Comparison of ENCODE assay signal across 8 mouse cellular contexts in genomic region chr17:28312232-28313211, GRCm38 (mm10). TPM values are rescaled to one million over a fixed set of nuclear protein-coding genes. Genes with fewer than 3 reads are reported as not detected.
DNase-seq lines count a peak whose midpoint lies in the region; ATAC-seq lines count a peak whose summit lies in the region.

No protein-coding gene starts in this region.

- H3K36me3 ChIP-seq in forebrain, embryonic 12.5 days (replicated peaks) = peaks cover 16% of the 10 kb centered on the region
- peaks cover 26% of the 10 kb centered on the region for H3K36me3 ChIP-seq in megakaryocyte, embryonic 14.5 days (replicated peaks; ENCODE audit: low read length)
- H3K36me3 ChIP-seq in stomach, embryonic 16.5 days (ENCODE audit: control insufficient read depth, insufficient read depth, low read length) = peaks cover 7% of the 10 kb centered on the region

- no peak overlapping the region for H3K27ac ChIP-seq in forebrain, embryonic 12.5 days
- H3K27ac ChIP-seq in stomach, embryonic 16.5 days (ENCODE audit: low read length) = peak overlapping the region; percentile 73

- ATAC-seq in forebrain, embryonic 12.5 days (ENCODE audit: low FRiP score) = peak; percentile 27
- no peak for ATAC-seq in stomach, embryonic 16.5 days (ENCODE audit: insufficient read depth, low FRiP score)

- DNase-seq in cerebellum, adult 11 months = peak; percentile 30
- no peak for DNase-seq in cerebellum, adult 8-10 months
- peak; percentile 45 for DNase-seq in R1 (ENCODE audit: low read depth, low spot score)
- DNase-seq in kidney, adult 9 months = peak; percentile 53
- DNase-seq in adrenal gland, adult 18-20 months (ENCODE audit: low spot score in 2 of 2) = no peak

- 25% methylated on average over 17 of the region's 17 CpGs for WGBS in forebrain, embryonic 12.5 days
- 21% methylated on average over 17 of the region's 17 CpGs for WGBS in stomach, embryonic 16.5 days

- peak overlapping the region; percentile 25; the same call in 1 of the 2 replicates for H3K9ac ChIP-seq in forebrain, embryonic 12.5 days
- peak overlapping the region; percentile 43 for H3K9ac ChIP-seq in stomach, embryonic 16.5 days (ENCODE audit: low read length)

- peaks cover 25% of the 10 kb centered on the region for H3K4me1 ChIP-seq in forebrain, embryonic 12.5 days
- peaks cover 72% of the 10 kb centered on the region for H3K4me1 ChIP-seq in megakaryocyte, embryonic 14.5 days
- H3K4me1 ChIP-seq in stomach, embryonic 16.5 days (ENCODE audit: control insufficient read depth, insufficient read depth, low read length) = peaks cover 24% of the 10 kb centered on the region

- H3K4me2 ChIP-seq in forebrain, embryonic 12.5 days = peak overlapping the region; percentile 95
- peak overlapping the region; percentile 54 for H3K4me2 ChIP-seq in stomach, embryonic 16.5 days (ENCODE audit: low read depth, low read length)

- H3K27me3 ChIP-seq in forebrain, embryonic 12.5 days = peaks cover 2% of the 10 kb centered on the region; the same call in 1 of the 2 replicates
- no peaks in the 10 kb centered on the region for H3K27me3 ChIP-seq in megakaryocyte, embryonic 14.5 days (replicated peaks)
- no peaks in the 10 kb centered on the region for H3K27me3 ChIP-seq in stomach, embryonic 16.5 days (ENCODE audit: control insufficient read depth, insufficient read depth, low read length)

- no peaks in the 10 kb centered on the region for H3K9me3 ChIP-seq in forebrain, embryonic 12.5 days
- no peaks in the 10 kb centered on the region for H3K9me3 ChIP-seq in megakaryocyte, embryonic 14.5 days
- H3K9me3 ChIP-seq in stomach, embryonic 16.5 days (replicated peaks; ENCODE audit: control insufficient read depth, low read length) = no peaks in the 10 kb centered on the region

- peak overlapping the region; percentile 87 for H3K4me3 ChIP-seq in forebrain, embryonic 12.5 days (replicated peaks)
- H3K4me3 ChIP-seq in megakaryocyte, embryonic 14.5 days (replicated peaks) = peak overlapping the region; percentile 94
- peak overlapping the region; percentile 88 for H3K4me3 ChIP-seq in stomach, embryonic 16.5 days (replicated peaks; ENCODE audit: low read length)

RNA-seq across cellular contexts. Expression of gene Fance, which starts 0.8 kb away (rescaled TPM):
- polyA plus RNA-seq in forebrain, embryonic 12.5 days (2016; fragmentation: Nextera tagmentation; extraction: Ambion mirVana) = 25.9 and 26.0 TPM in 2 replicates
- polyA plus RNA-seq in megakaryocyte, embryonic 14.5 days (2012; ENCODE audit: insufficient read depth, low replicate concordance) = 33.1 and 40.3 TPM in 2 replicates
- polyA plus RNA-seq in stomach, embryonic 16.5 days (2015; fragmentation: Nextera tagmentation; extraction: Ambion mirVana) = 19.0 and 20.4 TPM in 2 replicates
- 10 to 100 TPM; 18.2 to 23.7 TPM for total RNA-seq in adrenal gland, adult 18-20 months (2021)

RNA-seq across cellular contexts. Expression of gene Rpl10a, which starts 15.7 kb away (rescaled TPM):
- 370 and 384 TPM in 2 replicates for polyA plus RNA-seq in forebrain, embryonic 12.5 days (2016; fragmentation: Nextera tagmentation; extraction: Ambion mirVana)
- 4,291 and 7,093 TPM in 2 replicates for polyA plus RNA-seq in megakaryocyte, embryonic 14.5 days (2012; ENCODE audit: insufficient read depth, low replicate concordance)
- 538 and 564 TPM in 2 replicates for polyA plus RNA-seq in stomach, embryonic 16.5 days (2015; fragmentation: Nextera tagmentation; extraction: Ambion mirVana)
- 100 to 1,000 TPM; 760 to 827 TPM for total RNA-seq in adrenal gland, adult 18-20 months (2021)

RNA-seq across cellular contexts. Expression of gene Tead3, which starts 38.1 kb away (rescaled TPM):
- polyA plus RNA-seq in forebrain, embryonic 12.5 days (2016; fragmentation: Nextera tagmentation; extraction: Ambion mirVana) = 4.2 and 5.1 TPM in 2 replicates
- polyA plus RNA-seq in megakaryocyte, embryonic 14.5 days (2012; ENCODE audit: insufficient read depth, low replicate concordance) = 0.26 TPM in 1 of 2 replicates, not detected in the other
- polyA plus RNA-seq in stomach, embryonic 16.5 days (2015; fragmentation: Nextera tagmentation; extraction: Ambion mirVana) = 11.8 and 12.3 TPM in 2 replicates
- total RNA-seq in adrenal gland, adult 18-20 months (2021) = 1 to 10 TPM; 7.4 to 8.5 TPM

RNA-seq across cellular contexts. Expression of gene Tulp1, which starts 52.5 kb away (rescaled TPM):
- 3.5 and 4.0 TPM in 2 replicates for polyA plus RNA-seq in forebrain, embryonic 12.5 days (2016; fragmentation: Nextera tagmentation; extraction: Ambion mirVana)
- 2.7 TPM in 1 of 2 replicates, not detected in the other for polyA plus RNA-seq in megakaryocyte, embryonic 14.5 days (2012; ENCODE audit: insufficient read depth, low replicate concordance)
- polyA plus RNA-seq in stomach, embryonic 16.5 days (2015; fragmentation: Nextera tagmentation; extraction: Ambion mirVana) = 4.6 and 5.4 TPM in 2 replicates
- total RNA-seq in adrenal gland, adult 18-20 months (2021) = not detected

Comparison
In these comparisons a context has a peak if more than half of its experiments do, and no peak if none do; other contexts are left out.
1. DNase-seq: peak in cerebellum, adult 11 months (single experiment), R1 (single experiment) and kidney, adult 9 months (single experiment); none in cerebellum, adult 8-10 months (single experiment) and adrenal gland, adult 18-20 months (0 of 2).
2. Peak in every context shown above with its lines, with median percentiles within 50 percentile points of each other: H3K4me3 ChIP-seq.